Mouse (Mus musculus): ENCODE measurements at regions not wholly inside any gene's neighbourhood (a gene's known extent, or its start where the extent isn't known, plus 50 kb on each side); places are given as distances from the start of the nearest gene placed in this dataset.

GRCm38 (mm10) chr1:152241026-152241425, 145.5 kb downstream of the Tsen15 start:
- Histone ChIP-seq H3K4me1 (ENCODE audit: control insufficient read depth in 1 of 2, insufficient read depth in 2 of 2) (no peaks in the 10 kb centered on the region), H3K4me3 (replicated peaks in 1 of 3; ENCODE audit: low read depth in 2 of 3, low read length in 2 of 3, poor library complexity in 1 of 3) (no peak overlapping the region), H3K27ac (ENCODE audit: insufficient read depth, low read depth) (no peak overlapping the region), H3K36me3 (replicated peaks in 1 of 2; ENCODE audit: control insufficient read depth in 1 of 2, insufficient read depth in 1 of 2, low read length in 1 of 2) (no peaks in the 10 kb centered on the region), H3K79me2 (replicated peaks; ENCODE audit: control insufficient read depth, extremely low read depth, insufficient read depth, poor library complexity, severe bottlenecking) (no peaks in the 10 kb centered on the region), H3K4me2 (ENCODE audit: insufficient read depth, low read depth, poor library complexity, severe bottlenecking) (no peak overlapping the region), H3K27me3 (replicated peaks) (no peaks in the 10 kb centered on the region), H3K9me3 (replicated peaks; ENCODE audit: low read length) (no peaks in the 10 kb centered on the region), H3K9ac (ENCODE audit: insufficient read depth, low read depth) (no peak overlapping the region)
- dilution Hi-C loops (cut with MboI; ENCODE audit: extremely low pct_ligation_motif_present, extremely low pct_unique_long_range_greater_than_20kb, low sequenced_read_pairs), result no loop called here
- in situ Hi-C loops (cut with MboI; ENCODE audit: low pct_ligation_motif_present, low pct_unique_long_range_greater_than_20kb, low sequenced_read_pairs), result no loop called here
- no peak for DNase-seq (ENCODE audit: extremely low read depth)
- TF ChIP-seq GABPA (IDR thresholded peaks at IDR 0.05; ENCODE audit: insufficient replicate concordance, low read depth, low read length) (no peak), USF2 (conservative IDR thresholded peaks at IDR 0.05; ENCODE audit: low read depth, low read length) (no peak), IRF4 (IDR thresholded peaks at IDR 0.05; ENCODE audit: low read depth, low read length) (no peak), SMC3 (IDR thresholded peaks at IDR 0.05; ENCODE audit: low read depth, low read length) (no peak), SIN3A (IDR thresholded peaks at IDR 0.05; ENCODE audit: low read length) (no peak), UBTF (IDR thresholded peaks at IDR 0.05; ENCODE audit: low read depth, low read length) (no peak), MAX (IDR thresholded peaks at IDR 0.05; ENCODE audit: low read length) (no peak), CHD2 (IDR thresholded peaks at IDR 0.05; ENCODE audit: low read length) (no peak), KAT2A (IDR thresholded peaks at IDR 0.05; ENCODE audit: insufficient replicate concordance, low read length) (no peak), NRF1 (IDR thresholded peaks at IDR 0.05; ENCODE audit: low read depth, low read length) (no peak), TBP (conservative IDR thresholded peaks at IDR 0.05; ENCODE audit: low read depth, low read length) (no peak), ZC3H11A (IDR thresholded peaks at IDR 0.05; ENCODE audit: low read depth, low read length) (no peak), MYC (IDR thresholded peaks at IDR 0.05; ENCODE audit: low read depth, low read length) (no peak), RCOR1 (conservative IDR thresholded peaks at IDR 0.05; ENCODE audit: low read depth, low read length) (no peak), POLR2AphosphoS2 (IDR thresholded peaks at IDR 0.05; ENCODE audit: low read depth, low read length) (no peak), MXI1 (IDR thresholded peaks at IDR 0.05; ENCODE audit: low read depth, low read length) (no peak), USF1 (IDR thresholded peaks at IDR 0.05; ENCODE audit: low read depth, low read length) (no peak), JUN (IDR thresholded peaks at IDR 0.05; ENCODE audit: insufficient read depth, low read depth, low read length) (no peak)

GRCm38 (mm10) chr1:152239376-152239775, 147.1 kb downstream of the Tsen15 start:
- in situ Hi-C loops (cut with MboI; ENCODE audit: low pct_ligation_motif_present, low pct_unique_long_range_greater_than_20kb, low sequenced_read_pairs), result no loop called here
- no peak for DNase-seq (ENCODE audit: extremely low read depth)
- Histone ChIP-seq H3K9me3 (replicated peaks; ENCODE audit: low read length) (no peaks in the 10 kb centered on the region), H3K4me2 (ENCODE audit: insufficient read depth, low read depth, poor library complexity, severe bottlenecking) (no peak overlapping the region), H3K4me3 (replicated peaks in 1 of 3; ENCODE audit: low read depth in 2 of 3, low read length in 2 of 3, poor library complexity in 1 of 3) (no peak overlapping the region), H3K27ac (ENCODE audit: insufficient read depth, low read depth) (no peak overlapping the region), H3K4me1 (ENCODE audit: control insufficient read depth in 1 of 2, insufficient read depth in 2 of 2) (no peaks in the 10 kb centered on the region), H3K36me3 (replicated peaks in 1 of 2; ENCODE audit: control insufficient read depth in 1 of 2, insufficient read depth in 1 of 2, low read length in 1 of 2) (no peaks in the 10 kb centered on the region), H3K79me2 (replicated peaks; ENCODE audit: control insufficient read depth, extremely low read depth, insufficient read depth, poor library complexity, severe bottlenecking) (no peaks in the 10 kb centered on the region), H3K9ac (ENCODE audit: insufficient read depth, low read depth) (no peak overlapping the region), H3K27me3 (replicated peaks) (no peaks in the 10 kb centered on the region)
- TF ChIP-seq EP300 (IDR thresholded peaks at IDR 0.05; ENCODE audit: low read length) (no peak), GABPA (IDR thresholded peaks at IDR 0.05; ENCODE audit: insufficient replicate concordance, low read depth, low read length) (no peak), CHD2 (IDR thresholded peaks at IDR 0.05; ENCODE audit: low read length) (no peak), CTCF (conservative IDR thresholded peaks at IDR 0.05 in 1 of 2, IDR thresholded peaks at IDR 0.05 in 1 of 2; ENCODE audit: low read depth in 2 of 2, low read length in 2 of 2) (no peak)
- dilution Hi-C loops (cut with MboI; ENCODE audit: extremely low pct_ligation_motif_present, extremely low pct_unique_long_range_greater_than_20kb, low sequenced_read_pairs), result no loop called here

Measured in CH12.LX (cell line).